Mouse (Mus musculus): ENCODE measurements around the gene Grhl3. TPM values are rescaled to one million over a fixed set of nuclear protein-coding genes. Genes with fewer than 3 reads are reported as not detected.

Gene Grhl3
- total and polyA plus RNA-seq, 3 experiments = not detected

DNA sequence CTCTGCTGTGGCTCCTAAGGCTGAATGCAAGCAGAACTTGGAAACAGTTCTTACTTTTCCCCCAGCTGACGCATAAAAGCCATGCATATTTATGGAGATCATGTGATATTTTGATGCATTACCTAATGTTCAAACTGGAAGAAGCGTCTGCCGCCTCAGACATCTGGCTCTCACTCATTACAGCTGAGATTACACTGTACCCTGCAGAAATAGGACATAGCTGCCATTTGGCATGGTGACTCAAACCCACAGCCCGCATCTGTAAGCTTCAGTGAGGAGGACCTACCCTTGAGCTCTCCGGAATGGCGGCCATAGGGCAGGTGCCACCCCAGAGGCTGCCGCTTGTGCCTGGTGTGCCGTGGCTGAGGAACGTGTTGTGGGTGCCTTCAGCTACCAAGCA, 42.2 kb downstream of the Grhl3 start:
- Histone ChIP-seq H3K9ac (ENCODE audit: insufficient read depth, low read depth) (no peak overlapping the region), H3K9me3 (replicated peaks; ENCODE audit: low read length) (peaks cover 18% of the 10 kb centered on the region), H3K27ac (ENCODE audit: insufficient read depth, low read depth) (no peak overlapping the region), H3K4me2 (ENCODE audit: insufficient read depth, low read depth, poor library complexity, severe bottlenecking) (no peak overlapping the region), H3K36me3 (replicated peaks in 1 of 2; ENCODE audit: control insufficient read depth in 1 of 2, insufficient read depth in 1 of 2, low read length in 1 of 2) (no peaks in the 10 kb centered on the region), H3K4me3 (replicated peaks in 1 of 3; ENCODE audit: low read depth in 2 of 3, low read length in 2 of 3, poor library complexity in 1 of 3) (no peak overlapping the region), H3K27me3 (replicated peaks) (peaks cover 26% of the 10 kb centered on the region), H3K4me1 (ENCODE audit: control insufficient read depth in 1 of 2, insufficient read depth in 2 of 2) (peaks cover 2 to 11% of the 10 kb centered on the region in 2 experiments; a peak in 3 of 4 replicates), H3K79me2 (replicated peaks; ENCODE audit: control insufficient read depth, extremely low read depth, insufficient read depth, poor library complexity, severe bottlenecking) (no peaks in the 10 kb centered on the region)
- in situ Hi-C loops (cut with MboI; ENCODE audit: low pct_ligation_motif_present, low pct_unique_long_range_greater_than_20kb, low sequenced_read_pairs) (no loop called here), dilution Hi-C loops (cut with MboI; ENCODE audit: extremely low pct_ligation_motif_present, extremely low pct_unique_long_range_greater_than_20kb, low sequenced_read_pairs) (no loop called here)
- TF ChIP-seq MAX (IDR thresholded peaks at IDR 0.05; ENCODE audit: low read length) (no peak), NELFE (IDR thresholded peaks at IDR 0.05; ENCODE audit: low read depth, low read length) (no peak), JUND (conservative IDR thresholded peaks at IDR 0.05; ENCODE audit: low read depth, low read length) (no peak), KAT2A (IDR thresholded peaks at IDR 0.05; ENCODE audit: insufficient replicate concordance, low read length) (no peak), CTCF (conservative IDR thresholded peaks at IDR 0.05 in 1 of 2, IDR thresholded peaks at IDR 0.05 in 1 of 2; ENCODE audit: low read depth in 2 of 2, low read length in 2 of 2) (no peak), ZKSCAN1 (IDR thresholded peaks at IDR 0.05; ENCODE audit: borderline replicate concordance, low read depth, low read length) (no peak)
- DNase-seq (ENCODE audit: extremely low read depth) = no peak

- H3K9ac ChIP-seq (ENCODE audit: insufficient read depth, low read depth) = no peak overlapping the region
- H3K4me1 ChIP-seq (ENCODE audit: control insufficient read depth in 1 of 2, insufficient read depth in 2 of 2) = peaks cover 2 to 11% of the 10 kb centered on the region in 2 experiments; a peak in 3 of 4 replicates
- no peaks in the 10 kb centered on the region for H3K79me2 ChIP-seq (replicated peaks; ENCODE audit: control insufficient read depth, extremely low read depth, insufficient read depth, poor library complexity, severe bottlenecking)
- TF ChIP-seq JUN (IDR thresholded peaks at IDR 0.05; ENCODE audit: insufficient read depth, low read depth, low read length) (no peak), NELFE (IDR thresholded peaks at IDR 0.05; ENCODE audit: low read depth, low read length) (no peak), SMC3 (IDR thresholded peaks at IDR 0.05; ENCODE audit: low read depth, low read length) (no peak), ZKSCAN1 (IDR thresholded peaks at IDR 0.05; ENCODE audit: borderline replicate concordance, low read depth, low read length) (no peak), MXI1 (IDR thresholded peaks at IDR 0.05; ENCODE audit: low read depth, low read length) (no peak), MEF2A (IDR thresholded peaks at IDR 0.05; ENCODE audit: borderline replicate concordance, low read depth, low read length) (no peak), ZMIZ1 (IDR thresholded peaks at IDR 0.05; ENCODE audit: low read depth, low read length) (no peak), BHLHE40 (IDR thresholded peaks at IDR 0.05; ENCODE audit: low read depth, low read length) (no peak), ZNF384 (IDR thresholded peaks at IDR 0.05; ENCODE audit: low read depth, low read length) (no peak), UBTF (IDR thresholded peaks at IDR 0.05; ENCODE audit: low read depth, low read length) (no peak), MAFK (IDR thresholded peaks at IDR 0.05; ENCODE audit: insufficient replicate concordance, low read length) (no peak)
- peaks cover 30% of the 10 kb centered on the region for H3K27me3 ChIP-seq (replicated peaks)
- DNase-seq (ENCODE audit: extremely low read depth) = no peak
- H3K9me3 ChIP-seq (replicated peaks; ENCODE audit: low read length) = peaks cover 18% of the 10 kb centered on the region
- no peak overlapping the region for H3K4me3 ChIP-seq (replicated peaks in 1 of 3; ENCODE audit: low read depth in 2 of 3, low read length in 2 of 3, poor library complexity in 1 of 3)
- no peaks in the 10 kb centered on the region for H3K36me3 ChIP-seq (replicated peaks in 1 of 2; ENCODE audit: control insufficient read depth in 1 of 2, insufficient read depth in 1 of 2, low read length in 1 of 2)
- in situ Hi-C loops (cut with MboI; ENCODE audit: low pct_ligation_motif_present, low pct_unique_long_range_greater_than_20kb, low sequenced_read_pairs) = no loop called here
- no peak overlapping the region for H3K27ac ChIP-seq (ENCODE audit: insufficient read depth, low read depth)
- dilution Hi-C loops (cut with MboI; ENCODE audit: extremely low pct_ligation_motif_present, extremely low pct_unique_long_range_greater_than_20kb, low sequenced_read_pairs) = no loop called here
- H3K4me2 ChIP-seq (ENCODE audit: insufficient read depth, low read depth, poor library complexity, severe bottlenecking) = no peak overlapping the region
Measured at GRCm38 (mm10) chr4:135530270-135530669, 43.2 kb downstream of the Grhl3 start.
